Mouse (Mus musculus): ENCODE measurements around the gene Pdcd4. TPM values are rescaled to one million over a fixed set of nuclear protein-coding genes. Genes with fewer than 3 reads are reported as not detected.
A peak's percentile ranks its signal among the peaks of the same experiment; 100 is the strongest.
"Not testable (repeated sequence)": the region's sequence is repeated elsewhere in the genome, so short reads cannot be mapped to it uniquely, and the experiment has no call there.

Pdcd4 gene
- polyA plus RNA-seq, 1 experiment from 2014 or later: 37.9 TPM

- under 1% methylated on average over 65 of the region's 83 CpGs for WGBS
- H3K9me3 ChIP-seq (replicated peaks; ENCODE audit: control insufficient read depth, low read length): no peaks in the 10 kb centered on the region
These were observed 11.7 kb downstream of the Pdcd4 start for GRCm38 (mm10) chr19:53903507-53904321.

GRCm38 (mm10) chr19:53904833-53905480 is 12.9 kb downstream of the Pdcd4 start:
- H3K4me3 ChIP-seq (ENCODE audit: low read length): peak overlapping the region; percentile 98; the same call in 1 of the 2 replicates
- H3K9ac ChIP-seq (ENCODE audit: low read length): peak overlapping the region; percentile 93
- no peak for ATAC-seq (replicated peaks; ENCODE audit: extremely low read depth, insufficient read depth, low FRiP score)
- no peaks in the 10 kb centered on the region for H3K27me3 ChIP-seq (ENCODE audit: control insufficient read depth, insufficient read depth, low read length)
- no peaks in the 10 kb centered on the region for H3K9me3 ChIP-seq (replicated peaks; ENCODE audit: control insufficient read depth, low read length)
- WGBS: 56% methylated on average over 7 of the region's 7 CpGs
- peaks cover 8% of the 10 kb centered on the region for H3K36me3 ChIP-seq (ENCODE audit: control insufficient read depth, insufficient read depth)
- H3K4me2 ChIP-seq (ENCODE audit: low read depth, low read length): peak overlapping the region; percentile 83
- peaks cover 23% of the 10 kb centered on the region for H3K4me1 ChIP-seq (ENCODE audit: control insufficient read depth, insufficient read depth, low read length)
- no peak overlapping the region; the same call in 1 of the 2 replicates for H3K27ac ChIP-seq (ENCODE audit: low read length)

More at GRCm38 (mm10) chr19:53903507-53904321, 11.7 kb downstream of the Pdcd4 start:
- Histone ChIP-seq H3K27ac (ENCODE audit: low read length) (peak overlapping the region; percentile 86), H3K4me3 (ENCODE audit: low read length) (peak overlapping the region; percentile 98), H3K4me1 (ENCODE audit: control insufficient read depth, insufficient read depth, low read length) (peaks cover 23% of the 10 kb centered on the region), H3K27me3 (ENCODE audit: control insufficient read depth, insufficient read depth, low read length) (no peaks in the 10 kb centered on the region), H3K36me3 (ENCODE audit: control insufficient read depth, insufficient read depth) (no peaks in the 10 kb centered on the region), H3K9ac (ENCODE audit: low read length) (peak overlapping the region; percentile 93), H3K4me2 (ENCODE audit: low read depth, low read length) (peak overlapping the region; percentile 83)
- ATAC-seq (replicated peaks; ENCODE audit: extremely low read depth, insufficient read depth, low FRiP score): peak; percentile 52

- no peak for ATAC-seq (replicated peaks; ENCODE audit: extremely low read depth, insufficient read depth, low FRiP score)
- Histone ChIP-seq H3K4me1 (ENCODE audit: control insufficient read depth, insufficient read depth, low read length) (peaks cover 23% of the 10 kb centered on the region), H3K27me3 (ENCODE audit: control insufficient read depth, insufficient read depth, low read length) (no peaks in the 10 kb centered on the region), H3K27ac (ENCODE audit: low read length) (no peak overlapping the region), H3K9ac (ENCODE audit: low read length) (no peak overlapping the region), H3K9me3 (replicated peaks; ENCODE audit: control insufficient read depth, low read length) (no peaks in the 10 kb centered on the region), H3K4me3 (ENCODE audit: low read length) (0 out of 2 replicates have a peak overlapping the region, but pooled peaks have one; percentile 15), H3K4me2 (ENCODE audit: low read depth, low read length) (no peak overlapping the region), H3K36me3 (ENCODE audit: control insufficient read depth, insufficient read depth) (peaks cover 11% of the 10 kb centered on the region)
- 53% methylated on average over 6 of the region's 6 CpGs for WGBS
These were observed 14.1 kb downstream of the Pdcd4 start for GRCm38 (mm10) chr19:53906033-53906702.

GRCm38 (mm10) chr19:53906703-53907070 is 14.7 kb downstream of the Pdcd4 start:
- H3K4me3 ChIP-seq (ENCODE audit: low read length); H3K27me3 ChIP-seq (ENCODE audit: control insufficient read depth, insufficient read depth, low read length); H3K27ac ChIP-seq (ENCODE audit: low read length); H3K9ac ChIP-seq (ENCODE audit: low read length); ATAC-seq (replicated peaks; ENCODE audit: extremely low read depth, insufficient read depth, low FRiP score); H3K4me2 ChIP-seq (ENCODE audit: low read depth, low read length); H3K9me3 ChIP-seq (replicated peaks; ENCODE audit: control insufficient read depth, low read length): not testable (repeated sequence)
- peaks cover 14% of the 10 kb centered on the region for H3K36me3 ChIP-seq (ENCODE audit: control insufficient read depth, insufficient read depth)
- peaks cover 22% of the 10 kb centered on the region for H3K4me1 ChIP-seq (ENCODE audit: control insufficient read depth, insufficient read depth, low read length)

GRCm38 (mm10) chr19:53914950-53915349 is 22.9 kb downstream of the Pdcd4 start:
- no peaks in the 10 kb centered on the region for H3K9me3 ChIP-seq (replicated peaks; ENCODE audit: control insufficient read depth, low read length)
- no peak overlapping the region for H3K4me2 ChIP-seq (ENCODE audit: low read depth, low read length)
- H3K27me3 ChIP-seq (ENCODE audit: control insufficient read depth, insufficient read depth, low read length): no peaks in the 10 kb centered on the region
- WGBS: 94% methylated on average over 4 of the region's 4 CpGs
- H3K4me1 ChIP-seq (ENCODE audit: control insufficient read depth, insufficient read depth, low read length): no peaks in the 10 kb centered on the region
- no peak overlapping the region for H3K4me3 ChIP-seq (ENCODE audit: low read length)
- no peak overlapping the region for H3K27ac ChIP-seq (ENCODE audit: low read length)
- no peak for ATAC-seq (replicated peaks; ENCODE audit: extremely low read depth, insufficient read depth, low FRiP score)
- no peak overlapping the region for H3K9ac ChIP-seq (ENCODE audit: low read length)
- H3K36me3 ChIP-seq (ENCODE audit: control insufficient read depth, insufficient read depth): peaks cover 31% of the 10 kb centered on the region

- Histone ChIP-seq H3K36me3 (ENCODE audit: control insufficient read depth, insufficient read depth) (peaks cover 19% of the 10 kb centered on the region), H3K9me3 (replicated peaks; ENCODE audit: control insufficient read depth, low read length) (no peaks in the 10 kb centered on the region), H3K4me3 (ENCODE audit: low read length) (no peak overlapping the region), H3K9ac (ENCODE audit: low read length) (no peak overlapping the region), H3K27ac (ENCODE audit: low read length) (no peak overlapping the region), H3K4me2 (ENCODE audit: low read depth, low read length) (no peak overlapping the region), H3K4me1 (ENCODE audit: control insufficient read depth, insufficient read depth, low read length) (no peaks in the 10 kb centered on the region), H3K27me3 (ENCODE audit: control insufficient read depth, insufficient read depth, low read length) (no peaks in the 10 kb centered on the region)
- 89% methylated on average over 10 of the region's 10 CpGs for WGBS
- no peak for ATAC-seq (replicated peaks; ENCODE audit: extremely low read depth, insufficient read depth, low FRiP score)
These were observed 27.5 kb downstream of the Pdcd4 start for GRCm38 (mm10) chr19:53919541-53919940.

GRCm38 (mm10) chr19:53921996-53922395 is 30.0 kb downstream of the Pdcd4 start:
- not testable (repeated sequence) for H3K9ac ChIP-seq (ENCODE audit: low read length); H3K9me3 ChIP-seq (replicated peaks; ENCODE audit: control insufficient read depth, low read length); H3K27me3 ChIP-seq (ENCODE audit: control insufficient read depth, insufficient read depth, low read length); H3K4me1 ChIP-seq (ENCODE audit: control insufficient read depth, insufficient read depth, low read length); H3K27ac ChIP-seq (ENCODE audit: low read length); H3K4me2 ChIP-seq (ENCODE audit: low read depth, low read length); ATAC-seq (replicated peaks; ENCODE audit: extremely low read depth, insufficient read depth, low FRiP score); H3K4me3 ChIP-seq (ENCODE audit: low read length)
- peaks cover 22% of the 10 kb centered on the region for H3K36me3 ChIP-seq (ENCODE audit: control insufficient read depth, insufficient read depth)
- 88% methylated on average over 3 of the region's 3 CpGs for WGBS

- no peaks in the 10 kb centered on the region for H3K4me1 ChIP-seq (ENCODE audit: control insufficient read depth, insufficient read depth, low read length)
- H3K27me3 ChIP-seq (ENCODE audit: control insufficient read depth, insufficient read depth, low read length): no peaks in the 10 kb centered on the region
- no peak overlapping the region for H3K4me3 ChIP-seq (ENCODE audit: low read length)
- no peak overlapping the region for H3K27ac ChIP-seq (ENCODE audit: low read length)
- WGBS: 83% methylated on average over 2 of the region's 2 CpGs
- no peak overlapping the region for H3K4me2 ChIP-seq (ENCODE audit: low read depth, low read length)
- peaks cover 20% of the 10 kb centered on the region for H3K36me3 ChIP-seq (ENCODE audit: control insufficient read depth, insufficient read depth)
- ATAC-seq (replicated peaks; ENCODE audit: extremely low read depth, insufficient read depth, low FRiP score): no peak
- no peak overlapping the region for H3K9ac ChIP-seq (ENCODE audit: low read length)
- H3K9me3 ChIP-seq (replicated peaks; ENCODE audit: control insufficient read depth, low read length): no peaks in the 10 kb centered on the region
These were observed 33.3 kb downstream of the Pdcd4 start for GRCm38 (mm10) chr19:53925338-53925751.

- H3K36me3 ChIP-seq (ENCODE audit: control insufficient read depth, insufficient read depth): peaks cover 27% of the 10 kb centered on the region
- no peak overlapping the region for H3K9ac ChIP-seq (ENCODE audit: low read length)
- H3K27ac ChIP-seq (ENCODE audit: low read length): no peak overlapping the region
- no peaks in the 10 kb centered on the region for H3K4me1 ChIP-seq (ENCODE audit: control insufficient read depth, insufficient read depth, low read length)
- H3K9me3 ChIP-seq (replicated peaks; ENCODE audit: control insufficient read depth, low read length): no peaks in the 10 kb centered on the region
- H3K4me3 ChIP-seq (ENCODE audit: low read length): no peak overlapping the region
- WGBS: 96% methylated on average over 1 of the region's 1 CpGs
- no peak for ATAC-seq (replicated peaks; ENCODE audit: extremely low read depth, insufficient read depth, low FRiP score)
- no peaks in the 10 kb centered on the region for H3K27me3 ChIP-seq (ENCODE audit: control insufficient read depth, insufficient read depth, low read length)
- H3K4me2 ChIP-seq (ENCODE audit: low read depth, low read length): no peak overlapping the region
These were observed 34.7 kb downstream of the Pdcd4 start for GRCm38 (mm10) chr19:53926705-53927104.

All from heart, embryonic 16.5 days (tissue).